Mouse (Mus musculus): Measurements from ENCODE around the gene Dnmt3c. TPM values are rescaled to one million over a fixed set of nuclear protein-coding genes. Genes with fewer than 3 reads are reported as not detected.

The Dnmt3c gene
- polyA plus RNA-seq, 1 experiment, result 0.06 TPM

Other genes with a start within 250 kb of the Dnmt3c start
- not detected in 2 replicates for gene 4930404H24Rik, start 203.9 kb upstream of the Dnmt3c start, polyA plus RNA-seq (2012; rRNA removed)
- gene Nol4l, start 166.7 kb upstream of the Dnmt3c start, polyA plus RNA-seq (2012; rRNA removed), result 35.8 and 36.3 TPM in 2 replicates
- 34.8 and 35.5 TPM in 2 replicates for gene Commd7, start 63.9 kb upstream of the Dnmt3c start, polyA plus RNA-seq (2012; rRNA removed)
- gene Dnmt3b, start 47.2 kb upstream of the Dnmt3c start, polyA plus RNA-seq (2012; rRNA removed), result 1.2 and 1.5 TPM in 2 replicates
- 25.6 and 31.7 TPM in 2 replicates for gene Mapre1, start 44.6 kb downstream of the Dnmt3c start, polyA plus RNA-seq (2012; rRNA removed)
- 0.12 and 0.23 TPM in 2 replicates for gene Efcab8, start 83.3 kb downstream of the Dnmt3c start, polyA plus RNA-seq (2012; rRNA removed)
- gene Sun5, start 174.4 kb downstream of the Dnmt3c start, polyA plus RNA-seq (2012; rRNA removed), result not detected in 2 replicates
- gene Bpifb2, start 178.4 kb downstream of the Dnmt3c start, polyA plus RNA-seq (2012; rRNA removed), result 0.21 and 0.22 TPM in 2 replicates
- gene Bpifb6, start 203.7 kb downstream of the Dnmt3c start, polyA plus RNA-seq (2012; rRNA removed), result 0.44 and 2.0 TPM in 2 replicates
- 0.04 and 1.5 TPM in 2 replicates for gene Bpifb3, start 221.6 kb downstream of the Dnmt3c start, polyA plus RNA-seq (2012; rRNA removed)
- 1.5 and 9.4 TPM in 2 replicates for gene Bpifb4, start 241.6 kb downstream of the Dnmt3c start, polyA plus RNA-seq (2012; rRNA removed)